Mouse (Mus musculus): ENCODE results near the gene Ushbp1. TPM values are rescaled to one million over a fixed set of nuclear protein-coding genes. Genes with fewer than 3 reads are reported as not detected.
A peak's percentile ranks its signal among the peaks of the same experiment; 100 is the strongest.

The Ushbp1 gene
- polyA plus RNA-seq, 1 experiment from 2014 or later: 5.0 TPM

DNA sequence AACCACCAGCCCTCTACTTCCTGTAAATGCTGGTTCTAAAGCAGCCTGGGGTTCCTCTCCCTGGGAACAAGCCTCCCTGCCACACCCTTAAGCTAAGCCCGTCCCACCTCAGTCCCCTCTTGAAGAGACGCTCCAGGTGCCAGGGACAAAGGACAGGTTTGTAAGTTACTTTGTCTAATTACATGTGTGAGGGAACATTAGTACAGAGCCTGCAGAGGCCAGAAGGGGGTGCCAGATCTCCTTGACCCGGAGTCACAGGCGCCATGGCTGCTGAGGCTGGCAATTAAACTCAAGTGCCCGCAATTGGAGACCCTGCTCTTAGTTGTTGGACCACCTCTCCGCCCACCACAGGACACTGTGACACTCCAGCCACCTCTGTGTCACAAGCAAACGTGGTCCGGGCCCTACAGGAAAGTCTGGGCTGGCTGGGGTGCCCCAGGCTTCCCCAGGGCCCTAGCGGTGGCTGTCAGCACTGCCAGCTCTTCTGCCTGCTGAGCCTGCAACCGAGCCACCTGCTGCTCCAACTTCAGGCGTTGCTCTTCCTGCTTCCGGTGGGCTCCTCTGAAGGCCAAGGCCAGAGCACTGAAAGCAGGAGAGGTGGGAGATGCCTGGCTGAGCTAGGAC is 10.3 kb downstream of the Ushbp1 start:
- peak overlapping the region; percentile 14; the same call in 1 of the 2 replicates for H3K4me3 ChIP-seq
- WGBS: 71% methylated on average over 12 of the region's 12 CpGs
- H3K27ac ChIP-seq (replicated peaks): peak overlapping the region; percentile 99
- no peaks in the 10 kb centered on the region for H3K9me3 ChIP-seq (replicated peaks)
- H3K4me1 ChIP-seq: peaks cover 49% of the 10 kb centered on the region
- no peak for DNase-seq (ENCODE audit: low spot score)
- no peaks in the 10 kb centered on the region for H3K27me3 ChIP-seq (ENCODE audit: low read depth, poor library complexity, severe bottlenecking)
- H3K36me3 ChIP-seq: no peaks in the 10 kb centered on the region

DNA sequence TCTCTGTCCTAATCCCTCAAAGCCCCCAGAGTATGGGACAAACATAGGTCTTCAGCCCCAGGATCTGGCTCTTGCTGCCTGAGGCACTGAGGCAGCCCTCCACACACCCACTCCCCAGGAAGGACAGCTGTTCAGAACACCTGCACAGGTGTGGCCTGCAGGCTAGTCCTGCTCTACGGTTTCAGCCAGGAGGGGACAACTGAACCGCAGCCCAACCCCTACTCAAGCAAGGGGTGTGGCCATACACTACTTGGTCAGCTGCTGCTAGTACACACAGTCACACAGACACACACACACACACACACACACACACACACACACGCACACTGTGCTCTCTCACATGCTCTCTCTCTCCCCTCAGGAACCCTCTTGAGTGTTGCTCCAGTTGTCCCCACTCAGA is 11.7 kb downstream of the Ushbp1 start:
- H3K4me3 ChIP-seq: peak overlapping the region; percentile 99
- no peak for DNase-seq (ENCODE audit: low spot score)

DNA sequence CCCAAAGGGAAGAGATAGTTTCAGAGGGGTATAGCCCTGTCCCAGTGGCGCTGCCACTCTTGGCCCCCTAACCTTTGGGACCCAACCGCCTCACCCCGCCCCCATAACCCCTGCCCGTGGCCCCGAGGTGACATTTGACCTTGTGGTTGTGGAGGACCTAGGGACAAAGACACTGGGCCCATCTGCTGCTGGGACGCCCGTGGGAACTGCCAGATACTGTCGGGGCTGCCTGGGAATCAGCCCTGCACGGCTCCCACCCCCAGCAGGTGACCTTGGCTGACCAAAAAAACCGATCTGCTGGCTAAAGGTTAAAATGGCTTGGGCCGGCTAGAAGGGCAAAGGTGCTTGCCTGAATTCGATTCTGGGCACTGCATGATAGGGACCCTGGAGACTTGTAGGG is 12.2 kb downstream of the Ushbp1 start:
- peak; percentile 71 for DNase-seq (ENCODE audit: low spot score)
- peaks cover 9% of the 10 kb centered on the region for H3K36me3 ChIP-seq
- H3K27me3 ChIP-seq (ENCODE audit: low read depth, poor library complexity, severe bottlenecking): no peaks in the 10 kb centered on the region
- 2% methylated on average over 12 of the region's 12 CpGs for WGBS
- peak overlapping the region; percentile 99 for H3K27ac ChIP-seq (replicated peaks)
- peaks cover 68% of the 10 kb centered on the region for H3K4me1 ChIP-seq
- H3K9me3 ChIP-seq (replicated peaks): no peaks in the 10 kb centered on the region
- H3K4me3 ChIP-seq: peak overlapping the region; percentile 99

More for the DNA sequence above, 11.7 kb downstream of the Ushbp1 start:
- H3K36me3 ChIP-seq: peaks cover 4% of the 10 kb centered on the region; the same call in 1 of the 2 replicates
- no peaks in the 10 kb centered on the region for H3K27me3 ChIP-seq (ENCODE audit: low read depth, poor library complexity, severe bottlenecking)
- peak overlapping the region; percentile 99 for H3K27ac ChIP-seq (replicated peaks)
- H3K4me1 ChIP-seq: peaks cover 64% of the 10 kb centered on the region
- H3K9me3 ChIP-seq (replicated peaks): no peaks in the 10 kb centered on the region
- WGBS: 36% methylated on average over 3 of the region's 3 CpGs

DNA sequence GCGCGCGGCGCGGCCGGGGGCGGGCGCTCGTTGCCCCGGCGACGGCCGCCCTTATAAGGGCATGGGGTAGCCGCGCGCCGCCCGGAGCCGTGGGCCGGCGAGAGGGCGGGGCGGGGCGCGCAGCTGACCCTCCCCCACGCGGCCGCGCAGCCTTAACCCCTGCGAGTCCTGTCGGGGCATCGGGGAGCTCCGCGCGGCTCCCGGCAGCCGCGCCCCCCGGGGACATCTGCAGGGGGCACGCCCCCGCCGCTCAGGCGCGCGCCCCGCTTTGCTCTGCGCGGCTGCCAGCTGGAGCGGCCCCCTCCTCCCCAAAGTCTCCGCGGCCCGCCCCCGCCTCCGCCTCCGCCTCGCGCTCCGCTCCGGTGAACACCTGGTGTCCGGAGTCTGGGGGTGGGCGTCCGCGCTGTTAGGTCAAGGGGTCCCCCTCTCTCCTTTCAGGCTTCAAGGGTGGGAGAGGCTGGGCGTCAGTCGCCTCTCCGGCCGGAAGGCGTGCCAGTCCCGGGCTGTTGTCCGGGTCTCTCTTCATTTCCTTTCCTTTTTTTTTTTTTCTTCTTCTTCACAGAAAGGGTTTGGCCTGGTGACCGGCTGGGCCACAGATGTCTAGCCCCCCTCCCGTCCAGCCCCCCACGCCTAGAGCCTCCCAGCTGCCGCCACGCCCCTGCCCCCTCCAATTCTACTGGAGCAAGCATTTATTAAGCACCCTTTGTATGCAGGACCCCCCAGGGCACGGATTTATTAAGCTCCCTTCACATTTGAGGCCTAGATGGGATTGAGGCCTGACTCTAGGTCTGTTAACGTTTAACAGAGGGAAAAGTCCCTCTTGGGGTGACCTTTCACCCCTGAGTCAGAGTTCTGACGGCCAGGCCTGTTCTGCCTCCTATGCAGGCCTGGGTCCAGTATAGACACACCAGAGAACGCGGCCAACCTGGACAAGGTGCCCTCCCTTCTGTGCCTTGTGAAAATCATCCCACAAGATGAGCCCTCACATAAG is 13.3 kb downstream of the Ushbp1 start:
- Histone ChIP-seq H3K4me3 (peak overlapping the region; percentile 99), H3K27me3 (ENCODE audit: low read depth, poor library complexity, severe bottlenecking) (peaks cover 7% of the 10 kb centered on the region; the same call in 1 of the 2 replicates), H3K36me3 (peaks cover 20% of the 10 kb centered on the region), H3K4me1 (peaks cover 80% of the 10 kb centered on the region), H3K9me3 (replicated peaks) (no peaks in the 10 kb centered on the region), H3K27ac (replicated peaks) (peak overlapping the region; percentile 99)
- DNase-seq (ENCODE audit: low spot score): peak; percentile 90
- WGBS: under 1% methylated on average over 80 of the region's 80 CpGs

DNA sequence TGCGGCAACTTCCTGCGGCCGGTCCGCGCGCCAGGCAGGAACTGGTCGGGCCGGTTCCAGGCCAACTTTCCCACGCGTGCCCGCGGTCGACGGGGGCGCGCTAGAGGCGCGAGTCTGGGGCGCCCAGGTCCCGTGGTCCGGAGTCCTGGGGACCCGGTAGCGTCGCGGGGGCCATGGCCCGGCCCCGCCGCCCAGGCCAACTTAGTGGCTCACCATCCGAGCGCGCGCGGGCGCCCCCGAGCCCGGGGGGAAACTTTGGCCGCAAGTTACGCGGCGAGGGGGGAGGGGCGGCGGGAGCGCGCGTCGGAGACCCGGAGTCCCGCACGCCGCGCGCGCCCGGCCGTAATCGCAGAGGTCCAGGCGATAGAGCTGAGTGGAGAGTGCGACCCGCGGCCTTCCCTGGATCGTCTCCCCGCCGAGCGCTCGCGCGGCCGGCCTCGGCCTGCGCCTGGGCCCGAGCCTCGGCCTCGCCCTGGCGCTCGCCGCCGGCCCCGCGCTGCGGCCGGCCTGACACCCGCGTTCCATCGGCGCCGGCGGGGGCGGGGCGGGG is 14.1 kb downstream of the Ushbp1 start, which contains the start of gene Nr2f6:
TSS of gene Nr2f6 (minus strand) at position 540 of the 550 bp plus-strand sequence.
- H3K27me3 ChIP-seq (ENCODE audit: low read depth, poor library complexity, severe bottlenecking): peaks cover 15% of the 10 kb centered on the region
- H3K27ac ChIP-seq (replicated peaks): peak within 1 kb of the TSS; percentile 99
- H3K4me1 ChIP-seq: peaks cover 87% of the 10 kb centered on the region
- under 1% methylated on average over 88 of the region's 89 CpGs for WGBS
- no peaks in the 10 kb centered on the region for H3K9me3 ChIP-seq (replicated peaks)
- H3K36me3 ChIP-seq: peaks cover 28% of the 10 kb centered on the region
- H3K4me3 ChIP-seq: peak within 1 kb of the TSS; percentile 99
- DNase-seq (ENCODE audit: low spot score): peak; percentile 82

DNA sequence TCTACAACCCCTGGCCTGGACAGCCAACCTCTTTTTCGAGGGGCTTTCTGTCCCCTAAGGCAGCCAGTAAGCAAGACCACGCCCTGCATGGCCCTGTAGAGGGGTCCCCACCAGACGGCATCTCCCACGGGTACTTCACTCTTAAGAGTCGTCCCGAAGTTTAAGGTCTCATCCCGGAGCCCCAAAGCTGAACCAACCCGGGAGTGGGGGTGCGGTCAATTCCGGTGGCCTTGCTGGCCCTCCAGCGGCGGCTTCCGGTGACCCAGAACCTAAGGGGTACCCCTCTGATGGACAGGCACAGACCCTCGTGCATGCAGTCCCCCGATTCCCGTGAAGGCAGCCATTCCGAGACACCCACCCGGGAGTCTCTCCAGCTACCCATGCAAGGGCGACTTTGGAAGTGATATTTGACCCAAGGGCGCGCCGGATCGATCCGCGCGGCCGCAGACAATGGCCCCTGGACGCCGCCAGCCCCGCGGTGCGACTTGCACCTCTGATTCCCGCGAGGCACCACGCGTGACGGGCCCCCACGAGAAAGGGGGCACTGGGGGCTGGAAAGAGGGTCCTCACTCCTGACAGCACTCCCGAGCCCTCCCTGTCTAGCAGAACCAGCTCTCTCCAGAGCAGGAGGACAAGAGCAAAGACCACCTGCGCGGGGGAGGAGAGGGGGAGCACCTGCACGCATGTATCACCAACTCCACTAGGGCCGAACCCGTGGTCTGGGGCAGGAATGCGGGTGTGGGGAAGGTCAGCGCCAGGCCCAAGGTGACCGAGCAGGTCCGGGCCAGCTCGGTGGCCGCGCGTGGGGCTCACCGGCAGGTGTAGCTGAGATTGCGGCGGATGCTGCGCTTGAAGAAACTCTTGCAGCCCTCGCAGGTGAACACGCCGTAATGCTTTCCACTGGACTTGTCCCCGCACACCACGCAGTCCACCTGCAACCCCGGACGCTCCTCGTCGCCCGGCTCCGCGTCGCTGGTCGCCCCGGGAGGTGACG is 15.1 kb downstream of the Ushbp1 start:
- Histone ChIP-seq H3K36me3 (peaks cover 38% of the 10 kb centered on the region), H3K27me3 (ENCODE audit: low read depth, poor library complexity, severe bottlenecking) (peaks cover 17% of the 10 kb centered on the region), H3K27ac (replicated peaks) (peak overlapping the region; percentile 99), H3K4me3 (peak overlapping the region; percentile 99), H3K4me1 (peaks cover 91% of the 10 kb centered on the region), H3K9me3 (replicated peaks) (no peaks in the 10 kb centered on the region)
- under 1% methylated on average over 72 of the region's 72 CpGs for WGBS
- DNase-seq (ENCODE audit: low spot score): peak; percentile 45

DNA sequence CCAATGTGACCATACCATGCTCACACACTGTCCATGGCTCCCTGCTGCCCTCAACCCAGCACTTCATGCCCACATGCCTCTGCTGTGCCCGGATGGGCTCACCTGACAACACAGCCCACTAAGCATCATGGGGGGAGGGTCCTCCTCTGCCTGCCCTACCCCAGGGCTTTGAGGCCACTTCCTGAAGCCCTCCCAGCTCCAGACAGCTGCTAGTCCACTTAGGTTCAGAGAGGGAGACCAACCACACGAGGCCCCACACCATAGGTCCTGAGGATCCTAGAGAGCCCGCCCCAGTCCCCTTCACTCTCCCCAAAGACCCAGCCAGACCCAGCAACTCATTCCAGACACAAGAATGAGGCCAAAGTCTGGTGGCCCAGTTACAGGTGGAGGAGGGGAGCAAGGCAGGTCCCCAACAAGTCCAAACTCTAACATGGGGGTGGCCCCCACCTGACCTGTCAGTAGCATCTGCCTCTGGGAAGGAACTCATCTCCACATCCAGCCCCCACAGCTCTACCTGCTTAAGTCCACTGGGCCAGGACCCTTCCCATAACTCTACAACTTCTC is 16.0 kb downstream of the Ushbp1 start:
- Histone ChIP-seq H3K4me1 (peaks cover 94% of the 10 kb centered on the region), H3K27me3 (ENCODE audit: low read depth, poor library complexity, severe bottlenecking) (peaks cover 17% of the 10 kb centered on the region), H3K4me3 (peak overlapping the region; percentile 99), H3K9me3 (replicated peaks) (no peaks in the 10 kb centered on the region), H3K27ac (replicated peaks) (peak overlapping the region; percentile 99), H3K36me3 (peaks cover 47% of the 10 kb centered on the region)
- DNase-seq (ENCODE audit: low spot score): peak; percentile 42
- 26% methylated on average over 3 of the region's 3 CpGs for WGBS

DNA sequence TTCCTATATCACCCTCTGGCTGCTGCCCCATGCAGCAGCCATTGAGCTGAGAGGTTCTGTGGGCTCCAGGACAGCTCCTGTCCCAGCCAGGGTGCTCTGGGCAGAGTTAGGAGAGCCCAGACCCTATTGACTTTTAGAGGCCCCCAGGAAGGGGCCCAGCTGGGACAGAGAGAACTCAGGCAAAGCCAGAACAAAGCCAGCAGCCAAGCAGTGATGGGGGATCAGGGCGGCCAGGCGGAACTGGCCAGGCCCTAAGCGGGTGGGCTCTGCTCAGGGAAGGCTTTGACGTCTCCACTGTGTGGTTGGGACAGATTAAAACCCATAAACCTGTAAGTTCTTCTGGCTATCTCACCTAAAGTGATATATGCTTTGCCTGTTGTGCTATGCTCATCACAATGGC is 16.6 kb downstream of the Ushbp1 start:
- H3K36me3 ChIP-seq: peaks cover 53% of the 10 kb centered on the region
- peaks cover 90% of the 10 kb centered on the region for H3K4me1 ChIP-seq
- no peaks in the 10 kb centered on the region for H3K9me3 ChIP-seq (replicated peaks)
- peak overlapping the region; percentile 99 for H3K4me3 ChIP-seq
- WGBS: 16% methylated on average over 4 of the region's 4 CpGs
- peak overlapping the region; percentile 99 for H3K27ac ChIP-seq (replicated peaks)
- H3K27me3 ChIP-seq (ENCODE audit: low read depth, poor library complexity, severe bottlenecking): peaks cover 17% of the 10 kb centered on the region
- peak; percentile 61 for DNase-seq (ENCODE audit: low spot score)

DNA sequence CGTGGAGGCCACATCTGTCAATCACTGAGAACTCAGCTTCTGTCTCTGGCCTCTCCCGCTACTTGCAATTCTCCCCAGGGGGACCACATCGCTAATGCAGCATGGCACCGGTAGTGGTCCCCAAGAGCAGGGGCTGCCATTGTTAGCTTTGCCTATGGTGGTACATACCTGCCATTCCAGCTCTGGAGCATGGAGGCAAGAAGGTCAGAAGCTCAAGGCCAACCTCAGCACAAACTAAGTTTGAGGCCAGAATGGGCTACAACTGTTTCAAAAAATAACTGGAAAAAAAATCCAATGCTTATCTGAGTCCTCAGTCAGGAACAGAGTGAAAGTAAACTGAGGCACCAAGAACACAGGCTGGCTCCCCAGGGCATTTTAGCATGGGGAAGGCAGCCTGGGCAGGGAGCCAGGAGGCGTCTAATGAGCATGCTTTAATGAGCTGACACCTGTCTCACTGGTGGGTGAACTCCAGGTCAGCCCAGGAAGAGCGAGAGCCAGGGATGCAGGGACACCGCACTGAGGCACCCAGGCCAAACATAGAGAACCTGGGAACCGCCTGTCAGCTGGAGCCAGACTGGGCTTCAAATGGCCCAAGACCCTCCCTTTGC is 19.1 kb downstream of the Ushbp1 start:
- Histone ChIP-seq H3K4me1 (peaks cover 71% of the 10 kb centered on the region), H3K36me3 (peaks cover 77% of the 10 kb centered on the region), H3K4me3 (peak overlapping the region; percentile 47), H3K9me3 (replicated peaks) (no peaks in the 10 kb centered on the region), H3K27me3 (ENCODE audit: low read depth, poor library complexity, severe bottlenecking) (peaks cover 17% of the 10 kb centered on the region), H3K27ac (replicated peaks) (peak overlapping the region; percentile 74)
- 43% methylated on average over 8 of the region's 8 CpGs for WGBS
- peak; percentile 32 for DNase-seq (ENCODE audit: low spot score)

DNA sequence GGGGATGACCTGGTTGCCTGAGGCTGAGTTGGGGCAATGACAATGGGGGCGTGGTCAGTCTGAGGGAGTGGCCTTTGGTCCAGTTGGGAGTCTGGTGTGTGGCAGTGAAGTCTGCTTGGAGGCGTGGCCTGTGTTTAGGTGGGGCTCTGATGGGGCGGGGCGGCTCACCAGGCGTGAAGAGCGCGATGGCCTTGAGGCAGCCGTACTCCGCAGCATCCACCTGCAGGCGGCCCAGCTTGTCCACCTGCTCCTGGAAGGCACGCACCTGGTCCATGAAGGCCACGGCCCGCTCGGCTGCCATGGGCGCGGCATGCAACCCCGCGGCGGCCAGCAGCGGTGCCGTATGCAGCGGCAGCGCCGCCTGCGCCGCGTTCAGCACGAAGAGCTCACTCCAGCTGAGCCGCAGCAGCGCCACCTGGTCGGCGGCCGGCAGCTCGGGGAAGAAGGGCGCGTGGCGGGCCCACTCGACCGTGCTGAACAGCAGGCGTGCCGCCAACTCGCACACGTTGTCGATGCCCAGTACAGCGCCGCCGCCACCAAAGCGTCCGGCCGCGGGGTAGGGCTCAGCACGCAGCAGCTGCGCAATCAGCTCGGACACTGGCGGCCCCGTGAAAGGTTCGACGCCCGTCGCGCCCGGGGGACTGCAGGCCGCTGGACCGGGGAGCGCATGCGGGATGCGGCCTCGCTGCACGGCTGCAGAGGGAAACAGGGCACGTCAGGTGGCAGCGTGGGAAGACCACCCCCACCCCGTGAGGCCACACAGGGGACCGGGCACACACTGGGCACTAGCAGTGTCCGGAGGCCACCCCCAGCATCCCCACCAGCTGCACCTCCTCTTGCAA is 19.8 kb downstream of the Ushbp1 start:
- peak; percentile 68 for DNase-seq (ENCODE audit: low spot score)
- H3K9me3 ChIP-seq (replicated peaks): no peaks in the 10 kb centered on the region
- WGBS: 5% methylated on average over 74 of the region's 74 CpGs
- peaks cover 77% of the 10 kb centered on the region for H3K36me3 ChIP-seq
- peak overlapping the region; percentile 74 for H3K27ac ChIP-seq (replicated peaks)
- H3K4me3 ChIP-seq: peak overlapping the region; percentile 47
- peaks cover 70% of the 10 kb centered on the region for H3K4me1 ChIP-seq
- H3K27me3 ChIP-seq (ENCODE audit: low read depth, poor library complexity, severe bottlenecking): peaks cover 17% of the 10 kb centered on the region
